Mouse (Mus musculus): ENCODE measurements at regions not wholly inside any gene's neighbourhood (a gene's known extent, or its start where the extent isn't known, plus 50 kb on each side); places are given as distances from the start of the nearest gene placed in this dataset.
A peak's percentile ranks its signal among the peaks of the same experiment; 100 is the strongest.
"Not testable (repeated sequence)": the region's sequence is repeated elsewhere in the genome, so short reads cannot be mapped to it uniquely, and the experiment has no call there.

GRCm38 (mm10) chr11:12589757-12590373, 125.1 kb upstream of the Cobl start:
- H3K27me3 ChIP-seq (ENCODE audit: control insufficient read depth, insufficient read depth, low read length), result no peaks in the 10 kb centered on the region
- H3K27ac ChIP-seq (ENCODE audit: low read depth, low read length), result no peak overlapping the region
- H3K9me3 ChIP-seq (ENCODE audit: control insufficient read depth, low read length), result no peaks in the 10 kb centered on the region
- ATAC-seq (ENCODE audit: low FRiP score) (no peak), DNase-seq (ENCODE audit: low spot score) (no peak)
- no peak overlapping the region for H3K4me2 ChIP-seq (replicated peaks; ENCODE audit: low read depth, low read length)
- no peak overlapping the region for H3K4me3 ChIP-seq (ENCODE audit: low read depth, low read length)
- H3K9ac ChIP-seq (ENCODE audit: low read depth, low read length), result no peak overlapping the region
- 82% methylated on average over 7 of the region's 7 CpGs for WGBS
- H3K36me3 ChIP-seq (ENCODE audit: control insufficient read depth, insufficient read depth, low read length), result no peaks in the 10 kb centered on the region
- no peaks in the 10 kb centered on the region for H3K4me1 ChIP-seq (replicated peaks; ENCODE audit: control insufficient read depth, insufficient read depth, low read length)

DNA sequence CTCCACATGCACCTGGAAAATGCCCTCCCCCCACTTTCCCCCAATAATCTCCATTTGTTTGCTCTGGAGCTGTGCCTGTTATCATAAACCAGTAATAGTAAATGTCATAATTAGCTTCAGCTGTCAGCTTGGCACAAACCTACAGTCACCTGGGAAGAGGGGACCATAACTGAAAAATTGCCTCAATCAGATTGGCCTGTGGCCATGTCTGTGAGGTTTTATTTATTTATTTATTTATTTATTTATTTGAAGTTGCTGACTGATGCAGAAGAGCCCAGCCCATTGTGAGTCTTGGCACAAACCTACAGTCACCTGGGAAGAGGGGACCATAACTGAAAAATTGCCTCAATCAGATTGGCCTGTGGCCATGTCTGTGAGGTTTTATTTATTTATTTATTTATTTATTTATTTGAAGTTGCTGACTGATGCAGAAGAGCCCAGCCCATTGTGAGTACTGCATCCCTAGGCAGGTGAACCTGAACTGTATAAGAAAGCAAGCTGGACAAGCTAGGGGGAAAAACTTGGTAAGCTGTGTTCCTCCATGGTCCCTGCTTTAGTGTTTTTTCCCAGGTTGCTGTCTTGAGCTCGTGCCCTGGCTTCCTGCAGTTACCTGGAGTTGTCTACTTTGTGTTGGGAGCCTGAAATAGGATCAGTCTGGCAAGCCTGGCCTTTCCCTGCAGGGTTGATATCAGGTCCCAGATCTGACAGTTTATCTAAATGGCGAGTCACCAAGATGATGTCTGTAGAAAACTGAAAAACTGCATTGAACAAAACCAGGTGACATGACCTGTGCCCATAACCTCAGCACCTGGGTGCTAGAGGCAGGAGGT, 120.3 kb upstream of the Cobl start:
- ATAC-seq (ENCODE audit: low FRiP score); H3K4me3 ChIP-seq (ENCODE audit: low read depth, low read length): not testable (repeated sequence)
- 66% methylated on average over 2 of the region's 2 CpGs for WGBS

GRCm38 (mm10) chr11:12578999-12579576, 114.3 kb upstream of the Cobl start:
- ATAC-seq (ENCODE audit: low FRiP score), result peak; percentile 31; the same call in 1 of the 2 replicates
- peak; percentile 81 for DNase-seq (ENCODE audit: low spot score)
- Histone ChIP-seq H3K27me3 (ENCODE audit: control insufficient read depth, insufficient read depth, low read length) (no peaks in the 10 kb centered on the region), H3K9me3 (ENCODE audit: control insufficient read depth, low read length) (no peaks in the 10 kb centered on the region), H3K4me3 (ENCODE audit: low read depth, low read length) (no peak overlapping the region), H3K4me1 (replicated peaks; ENCODE audit: control insufficient read depth, insufficient read depth, low read length) (no peaks in the 10 kb centered on the region), H3K36me3 (ENCODE audit: control insufficient read depth, insufficient read depth, low read length) (no peaks in the 10 kb centered on the region), H3K4me2 (replicated peaks; ENCODE audit: low read depth, low read length) (no peak overlapping the region), H3K27ac (ENCODE audit: low read depth, low read length) (no peak overlapping the region), H3K9ac (ENCODE audit: low read depth, low read length) (no peak overlapping the region)
- WGBS, result 48% methylated on average over 14 of the region's 14 CpGs

More for the DNA sequence above, 120.3 kb upstream of the Cobl start:
- H3K36me3 ChIP-seq (ENCODE audit: control insufficient read depth, insufficient read depth, low read length); DNase-seq (ENCODE audit: low spot score); H3K9ac ChIP-seq (ENCODE audit: low read depth, low read length); H3K4me1 ChIP-seq (replicated peaks; ENCODE audit: control insufficient read depth, insufficient read depth, low read length); H3K27me3 ChIP-seq (ENCODE audit: control insufficient read depth, insufficient read depth, low read length); H3K27ac ChIP-seq (ENCODE audit: low read depth, low read length); H3K9me3 ChIP-seq (ENCODE audit: control insufficient read depth, low read length); H3K4me2 ChIP-seq (replicated peaks; ENCODE audit: low read depth, low read length): not testable (repeated sequence)

GRCm38 (mm10) chr11:12559663-12560062, 94.9 kb upstream of the Cobl start:
- no peak overlapping the region for H3K27ac ChIP-seq (ENCODE audit: low read depth, low read length)
- peak; percentile 48 for ATAC-seq (ENCODE audit: low FRiP score)
- DNase-seq (ENCODE audit: low spot score), result no peak
- no peak overlapping the region for H3K4me2 ChIP-seq (replicated peaks; ENCODE audit: low read depth, low read length)
- H3K4me3 ChIP-seq (ENCODE audit: low read depth, low read length), result no peak overlapping the region
- WGBS, result 77% methylated on average over 5 of the region's 5 CpGs
- no peaks in the 10 kb centered on the region for H3K27me3 ChIP-seq (ENCODE audit: control insufficient read depth, insufficient read depth, low read length)
- H3K36me3 ChIP-seq (ENCODE audit: control insufficient read depth, insufficient read depth, low read length), result no peaks in the 10 kb centered on the region
- no peaks in the 10 kb centered on the region for H3K4me1 ChIP-seq (replicated peaks; ENCODE audit: control insufficient read depth, insufficient read depth, low read length)
- H3K9ac ChIP-seq (ENCODE audit: low read depth, low read length), result no peak overlapping the region
- H3K9me3 ChIP-seq (ENCODE audit: control insufficient read depth, low read length), result no peaks in the 10 kb centered on the region

GRCm38 (mm10) chr11:12558995-12559633, 94.4 kb upstream of the Cobl start:
- ATAC-seq (ENCODE audit: low FRiP score) (peak; percentile 87), DNase-seq (ENCODE audit: low spot score) (peak; percentile 80)
- Histone ChIP-seq H3K4me2 (replicated peaks; ENCODE audit: low read depth, low read length) (no peak overlapping the region), H3K36me3 (ENCODE audit: control insufficient read depth, insufficient read depth, low read length) (no peaks in the 10 kb centered on the region), H3K4me1 (replicated peaks; ENCODE audit: control insufficient read depth, insufficient read depth, low read length) (no peaks in the 10 kb centered on the region), H3K9ac (ENCODE audit: low read depth, low read length) (no peak overlapping the region), H3K27me3 (ENCODE audit: control insufficient read depth, insufficient read depth, low read length) (no peaks in the 10 kb centered on the region), H3K9me3 (ENCODE audit: control insufficient read depth, low read length) (no peaks in the 10 kb centered on the region), H3K27ac (ENCODE audit: low read depth, low read length) (no peak overlapping the region), H3K4me3 (ENCODE audit: low read depth, low read length) (no peak overlapping the region)
- 44% methylated on average over 1 of the region's 1 CpGs for WGBS

DNA sequence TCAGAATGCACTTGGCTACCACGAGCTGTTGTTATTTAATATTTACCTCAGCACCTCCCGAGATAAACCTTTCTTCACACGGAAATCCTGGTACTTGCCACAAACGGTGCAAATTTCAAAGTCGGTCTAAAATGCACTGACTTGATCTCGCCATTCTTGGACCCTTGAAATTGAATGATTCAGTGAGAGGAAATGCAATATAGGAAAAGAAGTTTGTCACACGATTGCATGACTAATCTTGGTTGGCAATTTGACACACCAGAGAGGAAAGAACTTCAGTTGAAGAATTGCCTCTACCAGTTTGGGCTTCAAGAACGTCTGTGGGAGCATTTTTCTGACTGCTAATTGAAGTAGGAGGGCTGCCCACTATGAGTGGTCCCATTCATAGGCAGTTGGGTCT, 93.4 kb upstream of the Cobl start:
- H3K4me2 ChIP-seq (replicated peaks; ENCODE audit: low read depth, low read length), result no peak overlapping the region
- ATAC-seq (ENCODE audit: low FRiP score) (no peak), DNase-seq (ENCODE audit: low spot score) (no peak)
- no peaks in the 10 kb centered on the region for H3K4me1 ChIP-seq (replicated peaks; ENCODE audit: control insufficient read depth, insufficient read depth, low read length)
- no peak overlapping the region for H3K27ac ChIP-seq (ENCODE audit: low read depth, low read length)
- no peaks in the 10 kb centered on the region for H3K36me3 ChIP-seq (ENCODE audit: control insufficient read depth, insufficient read depth, low read length)
- no peaks in the 10 kb centered on the region for H3K27me3 ChIP-seq (ENCODE audit: control insufficient read depth, insufficient read depth, low read length)
- H3K9ac ChIP-seq (ENCODE audit: low read depth, low read length), result no peak overlapping the region
- 86% methylated on average over 8 of the region's 8 CpGs for WGBS
- H3K4me3 ChIP-seq (ENCODE audit: low read depth, low read length), result no peak overlapping the region
- H3K9me3 ChIP-seq (ENCODE audit: control insufficient read depth, low read length), result no peaks in the 10 kb centered on the region

DNA sequence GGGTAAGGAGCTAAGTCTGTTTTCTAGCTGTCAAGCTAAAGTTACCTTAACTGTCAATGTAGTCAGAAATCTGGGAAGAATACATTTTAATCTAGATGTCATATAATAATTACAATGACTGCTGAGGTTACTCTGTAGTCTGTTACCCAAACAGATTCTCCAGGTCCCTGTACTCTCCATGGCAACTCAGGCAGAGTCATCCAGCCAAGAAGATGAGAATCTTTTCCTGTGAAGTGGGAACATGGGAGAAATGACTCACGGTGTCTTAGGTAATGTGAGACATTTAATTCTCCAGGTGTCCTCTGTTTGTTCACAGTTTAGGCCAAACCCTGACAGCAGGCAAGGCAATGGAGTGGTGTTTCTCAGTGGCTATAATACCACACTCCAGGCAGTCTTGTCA, 81.0 kb upstream of the Cobl start:
- 83% methylated on average over 1 of the region's 1 CpGs for WGBS
- no peak for ATAC-seq (ENCODE audit: low FRiP score)
- H3K27ac ChIP-seq (ENCODE audit: low read depth, low read length), result no peak overlapping the region
- H3K9ac ChIP-seq (ENCODE audit: low read depth, low read length), result no peak overlapping the region
- H3K9me3 ChIP-seq (ENCODE audit: control insufficient read depth, low read length), result no peaks in the 10 kb centered on the region
- H3K4me1 ChIP-seq (replicated peaks; ENCODE audit: control insufficient read depth, insufficient read depth, low read length), result no peaks in the 10 kb centered on the region
- no peak overlapping the region for H3K4me3 ChIP-seq (ENCODE audit: low read depth, low read length)
- no peaks in the 10 kb centered on the region for H3K27me3 ChIP-seq (ENCODE audit: control insufficient read depth, insufficient read depth, low read length)
- H3K4me2 ChIP-seq (replicated peaks; ENCODE audit: low read depth, low read length), result no peak overlapping the region
- DNase-seq (ENCODE audit: low spot score), result no peak
- H3K36me3 ChIP-seq (ENCODE audit: control insufficient read depth, insufficient read depth, low read length), result no peaks in the 10 kb centered on the region

DNA sequence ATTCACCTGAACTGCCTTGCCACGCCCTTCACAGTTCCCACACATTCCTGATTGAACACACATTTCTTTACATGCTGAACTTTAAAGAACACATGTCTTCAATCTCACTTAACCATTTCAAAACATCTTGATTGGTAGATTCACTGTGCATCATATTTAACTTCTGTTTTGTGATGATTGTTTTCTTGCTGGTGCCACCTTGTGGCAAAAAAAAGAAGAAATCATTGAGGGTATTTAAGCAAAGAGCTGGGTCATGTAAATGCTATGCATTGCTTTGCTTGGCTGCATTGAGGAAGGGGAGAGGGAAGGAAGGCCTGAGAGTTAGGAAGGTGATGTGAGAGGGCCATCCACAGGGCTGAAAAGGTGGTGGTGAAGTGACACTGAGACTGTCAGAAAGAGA, 78.3 kb upstream of the Cobl start:
- no peak for ATAC-seq (ENCODE audit: low FRiP score)
- H3K9ac ChIP-seq (ENCODE audit: low read depth, low read length), result no peak overlapping the region
- H3K4me2 ChIP-seq (replicated peaks; ENCODE audit: low read depth, low read length), result no peak overlapping the region
- no peaks in the 10 kb centered on the region for H3K4me1 ChIP-seq (replicated peaks; ENCODE audit: control insufficient read depth, insufficient read depth, low read length)
- H3K4me3 ChIP-seq (ENCODE audit: low read depth, low read length), result no peak overlapping the region
- no peaks in the 10 kb centered on the region for H3K36me3 ChIP-seq (ENCODE audit: control insufficient read depth, insufficient read depth, low read length)
- no peaks in the 10 kb centered on the region for H3K27me3 ChIP-seq (ENCODE audit: control insufficient read depth, insufficient read depth, low read length)
- DNase-seq (ENCODE audit: low spot score), result peak; percentile 19
- H3K9me3 ChIP-seq (ENCODE audit: control insufficient read depth, low read length), result no peaks in the 10 kb centered on the region
- 76% methylated on average over 1 of the region's 1 CpGs for WGBS
- no peak overlapping the region for H3K27ac ChIP-seq (ENCODE audit: low read depth, low read length)

Data from hindbrain, embryonic 11.5 days (tissue).